Mouse (Mus musculus) cerebellum, postnatal 25 days (tissue): ENCODE measurements around the gene Pkp4.
"Not testable (repeated sequence)": the region's sequence is repeated elsewhere in the genome, so short reads cannot be mapped to it uniquely, and the experiment has no call there.

Experiments
- DNase-seq, 2 experiments: peaks; one replicate each; pipeline ENCODE4 v3.0.0; 2021; ENCODE audit warnings: mixed read lengths in 2 of 2

Gene Pkp4

GRCm38 (mm10) chr2:59383852-59384776 lies 223.5 kb downstream of the Pkp4 start:
- DNase-seq, result no peak

DNA sequence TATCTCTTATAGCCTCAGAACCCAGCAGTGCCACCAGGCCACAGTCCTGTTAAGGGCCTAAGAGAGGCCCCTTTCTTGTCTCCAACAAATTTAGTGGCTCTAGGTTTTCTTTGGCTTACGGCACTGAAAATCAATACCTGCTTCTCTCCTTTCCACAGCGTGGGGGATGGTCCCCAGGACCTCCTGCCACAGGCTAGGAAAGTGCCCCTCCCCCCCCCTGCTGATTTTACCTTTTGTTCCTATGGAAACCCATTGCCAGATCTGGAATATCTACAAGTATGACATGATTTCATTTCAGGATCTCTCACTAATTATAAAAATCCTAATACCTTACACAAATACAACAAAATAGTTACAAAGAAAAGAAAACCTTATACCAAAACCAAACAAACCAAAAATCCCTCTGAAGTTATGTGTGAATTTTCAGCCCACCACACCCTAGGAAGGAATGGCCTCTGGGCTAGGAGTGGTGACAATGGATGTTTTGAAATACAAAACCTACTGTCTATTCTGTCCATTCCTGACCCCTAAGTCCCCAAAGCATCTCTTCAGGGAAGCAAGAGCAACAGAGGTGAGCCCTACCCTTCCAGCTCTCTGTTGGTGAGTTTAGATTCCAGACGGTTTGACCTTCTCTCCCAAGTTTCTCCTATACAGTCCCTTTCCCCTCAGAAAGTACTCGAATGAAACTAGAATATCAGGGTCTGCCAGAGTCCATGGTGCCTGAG lies 224.7 kb downstream of the Pkp4 start:
- no peak for DNase-seq

GRCm38 (mm10) chr2:59389971-59390370 lies 229.3 kb downstream of the Pkp4 start:
- DNase-seq, result no peak

DNA sequence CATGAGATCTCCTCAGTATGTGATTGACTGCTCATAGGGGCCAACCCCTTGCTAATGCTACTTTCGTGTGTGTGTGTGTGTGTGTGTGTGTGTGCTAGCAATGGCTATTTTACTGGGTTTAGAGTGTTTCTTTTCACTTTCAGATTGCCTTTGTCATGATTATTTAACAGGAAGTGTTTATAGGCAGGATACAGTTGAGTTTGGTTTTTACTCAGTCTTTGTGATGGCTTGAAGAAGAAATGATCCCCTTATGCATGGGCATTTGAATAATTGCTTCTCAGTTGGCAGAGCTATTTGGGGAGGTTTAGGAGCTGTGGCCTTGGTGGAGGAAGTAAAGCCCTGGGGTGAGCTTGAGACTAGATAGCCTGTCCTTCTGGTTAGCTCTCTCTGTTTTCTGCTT lies 232.5 kb downstream of the Pkp4 start:
- no peak for DNase-seq

GRCm38 (mm10) chr2:59394651-59395050 lies 234.0 kb downstream of the Pkp4 start:
- no peak for DNase-seq

DNA sequence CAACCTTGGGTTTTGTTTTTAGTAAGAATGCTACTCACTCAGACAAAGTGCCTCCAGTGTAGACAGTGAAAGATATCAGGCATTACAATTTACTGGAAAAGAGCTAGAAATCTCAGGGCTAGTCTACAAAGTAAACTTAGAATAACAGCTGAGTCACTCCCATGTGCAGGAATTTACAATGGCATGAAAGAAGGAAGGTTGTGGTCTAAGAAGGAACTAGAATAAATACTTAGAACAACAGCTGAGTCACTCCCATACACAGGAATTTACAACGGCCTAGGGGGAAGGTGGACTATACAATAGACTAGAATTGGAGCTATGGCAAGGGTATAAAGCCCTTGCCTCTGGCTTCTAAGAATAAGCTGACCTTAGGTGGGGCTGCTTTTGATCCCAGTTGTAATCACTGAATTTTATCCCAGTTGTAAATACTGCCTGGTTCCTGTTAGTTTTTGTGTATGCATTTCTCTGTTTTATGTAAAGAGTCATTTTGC lies 234.6 kb downstream of the Pkp4 start:
- not testable (repeated sequence) for DNase-seq

DNA sequence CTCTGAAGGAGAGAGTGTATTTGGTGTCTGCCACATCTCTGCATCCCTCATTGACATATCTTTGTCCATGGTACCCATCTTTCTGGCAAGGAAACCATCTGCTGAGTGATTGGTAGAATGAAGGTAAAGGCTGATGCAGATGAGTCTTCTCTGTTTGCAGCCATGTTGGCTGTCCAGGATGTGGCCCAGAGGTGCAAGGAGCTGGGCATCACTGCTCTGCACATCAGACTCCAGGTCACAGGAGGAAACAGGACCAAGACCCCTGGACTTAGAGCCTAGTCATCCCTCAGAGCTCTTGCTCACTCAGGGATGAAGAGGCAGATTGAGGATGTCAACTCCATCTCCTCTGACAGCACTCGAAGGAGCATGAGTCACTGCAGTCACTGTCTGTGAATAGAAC lies 235.9 kb downstream of the Pkp4 start:
- no peak for DNase-seq

DNA sequence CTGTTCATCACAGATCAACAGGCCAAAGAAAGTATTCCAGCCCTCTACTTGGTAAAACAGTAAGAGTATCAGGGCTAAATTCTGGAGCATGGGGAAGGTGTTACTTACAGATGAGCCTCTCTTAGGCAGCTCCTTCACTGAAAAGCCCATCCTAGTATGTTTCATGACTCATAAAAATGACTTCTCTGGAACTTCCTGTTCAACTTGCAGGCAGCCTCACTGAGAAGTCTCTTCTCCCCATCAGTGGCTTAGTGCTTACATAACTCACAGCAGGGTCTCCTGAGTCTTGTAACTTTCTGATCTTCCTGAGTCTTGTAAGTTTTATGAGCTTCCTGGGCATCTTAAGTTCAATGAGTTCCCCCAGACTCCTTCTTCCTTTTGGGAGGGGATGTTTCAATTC lies 236.9 kb downstream of the Pkp4 start:
- no peak for DNase-seq

DNA sequence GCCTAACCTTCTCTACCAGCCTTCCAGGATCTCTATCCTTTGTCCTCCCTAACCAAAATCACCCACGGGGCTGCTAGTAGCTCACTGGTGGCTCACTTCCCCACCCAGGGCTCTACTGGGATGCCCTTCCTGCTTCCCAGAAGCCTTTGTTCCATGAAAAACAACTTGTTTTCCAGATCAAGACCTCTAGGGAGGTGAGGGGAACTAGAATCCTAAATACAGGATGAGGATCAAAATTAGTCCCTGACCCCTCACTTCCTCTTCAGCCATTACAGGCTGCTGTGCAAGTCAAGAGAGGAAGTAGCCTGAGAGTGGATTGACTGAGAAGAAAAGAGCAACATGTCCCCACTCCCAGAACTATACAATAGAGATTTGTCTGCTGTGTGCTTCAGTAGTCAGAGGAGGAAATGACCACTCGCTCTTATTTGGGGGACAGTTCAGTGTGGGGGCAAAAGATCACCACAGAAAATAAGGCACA lies 240.3 kb downstream of the Pkp4 start:
- no peak for DNase-seq

GRCm38 (mm10) chr2:59401841-59402461 lies 241.3 kb downstream of the Pkp4 start:
- no peak for DNase-seq

GRCm38 (mm10) chr2:59404022-59404421 lies 243.4 kb downstream of the Pkp4 start:
- DNase-seq, result no peak
